Mouse (Mus musculus): ENCODE data around the gene Arpc1a. TPM values are rescaled to one million over a fixed set of nuclear protein-coding genes. Genes with fewer than 3 reads are reported as not detected.
A peak's percentile ranks its signal among the peaks of the same experiment; 100 is the strongest.
"Not testable (repeated sequence)": the region's sequence is repeated elsewhere in the genome, so short reads cannot be mapped to it uniquely, and the experiment has no call there.

The Arpc1a gene
- polyA plus RNA-seq, 1 experiment from 2014 or later: 138 TPM

DNA sequence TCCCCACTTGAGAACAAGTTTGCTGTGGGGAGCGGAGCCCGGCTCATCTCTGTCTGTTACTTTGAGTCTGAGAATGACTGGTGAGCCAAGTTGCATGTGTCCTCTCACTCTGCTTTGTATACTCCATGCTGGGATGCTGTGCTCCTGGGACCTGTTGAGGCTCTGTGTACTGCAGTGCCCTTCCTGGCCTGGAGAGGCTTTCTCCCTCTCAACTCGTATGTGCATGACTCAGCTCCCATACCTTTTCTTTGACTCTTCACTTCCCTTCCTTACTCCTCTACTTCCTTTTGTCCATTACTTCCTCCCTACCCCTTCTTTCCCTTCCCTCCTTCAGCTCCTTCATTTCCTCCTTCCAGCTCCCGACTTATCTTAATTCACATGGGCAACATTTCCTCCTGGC is 12.6 kb downstream of the Arpc1a start:
- H3K9ac ChIP-seq (ENCODE audit: low read depth, low read length): no peak overlapping the region
- 87% methylated on average over 4 of the region's 4 CpGs for WGBS
- H3K4me1 ChIP-seq (ENCODE audit: control insufficient read depth, insufficient read depth, low read length): no peaks in the 10 kb centered on the region
- no peak overlapping the region for H3K4me2 ChIP-seq (ENCODE audit: low read depth, low read length)
- ATAC-seq (ENCODE audit: low read depth) (no peak), DNase-seq (ENCODE audit: low spot score) (no peak)
- H3K9me3 ChIP-seq (ENCODE audit: control insufficient read depth, low read length): no peaks in the 10 kb centered on the region
- no peak overlapping the region for H3K4me3 ChIP-seq (ENCODE audit: low read depth, low read length)
- no peak overlapping the region for H3K27ac ChIP-seq (replicated peaks; ENCODE audit: low read depth, low read length)
- no peaks in the 10 kb centered on the region for H3K27me3 ChIP-seq (replicated peaks; ENCODE audit: control insufficient read depth, insufficient read depth, low read length)
- H3K36me3 ChIP-seq (ENCODE audit: control insufficient read depth, insufficient read depth, low read length): peaks cover 98% of the 10 kb centered on the region

DNA sequence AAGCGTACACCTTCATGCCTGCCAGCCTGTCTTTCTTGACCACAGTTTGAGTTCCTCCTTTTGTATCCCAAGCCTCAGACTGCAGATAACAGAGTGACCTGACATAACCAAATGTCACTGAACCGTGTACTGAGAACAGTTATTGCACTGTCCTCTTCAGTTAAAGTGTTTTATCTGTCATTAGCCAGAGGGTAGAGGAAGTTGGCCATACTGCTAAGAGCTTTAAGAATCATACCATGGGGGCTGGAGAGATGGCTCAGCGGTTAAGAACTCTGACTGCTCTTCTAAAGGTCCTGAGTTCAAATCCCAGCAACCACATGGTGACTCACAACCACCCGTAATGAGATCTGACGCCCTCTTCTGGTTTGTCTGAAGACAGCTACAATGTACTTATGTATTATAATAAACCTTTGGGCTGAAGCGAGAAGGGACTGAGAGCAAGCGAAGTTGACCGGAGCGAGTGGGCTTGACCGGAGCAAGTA is 14.8 kb downstream of the Arpc1a start:
- H3K9me3 ChIP-seq (ENCODE audit: control insufficient read depth, low read length): no peaks in the 10 kb centered on the region
- no peaks in the 10 kb centered on the region for H3K4me1 ChIP-seq (ENCODE audit: control insufficient read depth, insufficient read depth, low read length)
- no peak overlapping the region for H3K4me3 ChIP-seq (ENCODE audit: low read depth, low read length)
- H3K27me3 ChIP-seq (replicated peaks; ENCODE audit: control insufficient read depth, insufficient read depth, low read length): no peaks in the 10 kb centered on the region
- 92% methylated on average over 10 of the region's 10 CpGs for WGBS
- no peak overlapping the region for H3K27ac ChIP-seq (replicated peaks; ENCODE audit: low read depth, low read length)
- no peak for DNase-seq (ENCODE audit: low spot score)
- peaks cover 97% of the 10 kb centered on the region for H3K36me3 ChIP-seq (ENCODE audit: control insufficient read depth, insufficient read depth, low read length)
- no peak overlapping the region for H3K9ac ChIP-seq (ENCODE audit: low read depth, low read length)
- no peak for ATAC-seq (ENCODE audit: low read depth)
- no peak overlapping the region for H3K4me2 ChIP-seq (ENCODE audit: low read depth, low read length)

DNA sequence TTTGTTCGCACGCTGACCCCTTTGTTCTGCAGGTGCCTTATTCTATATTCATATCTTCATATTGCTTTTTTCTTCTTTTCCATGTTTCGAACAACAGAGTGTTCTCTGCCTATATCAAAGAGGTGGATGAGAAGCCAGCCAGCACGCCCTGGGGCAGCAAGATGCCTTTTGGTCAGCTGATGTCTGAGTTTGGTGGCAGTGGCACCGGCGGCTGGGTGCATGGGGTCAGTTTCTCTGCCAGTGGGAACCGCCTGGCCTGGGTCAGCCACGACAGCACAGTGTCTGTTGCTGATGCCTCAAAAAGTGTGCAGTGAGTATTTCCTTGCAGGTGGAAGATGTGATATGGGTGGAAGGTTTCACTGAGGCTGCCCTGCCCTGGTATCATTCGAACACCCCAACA is 17.3 kb downstream of the Arpc1a start:
- DNase-seq (ENCODE audit: low spot score) (no peak), ATAC-seq (ENCODE audit: low read depth) (no peak)
- 95% methylated on average over 9 of the region's 9 CpGs for WGBS
- Histone ChIP-seq H3K36me3 (ENCODE audit: control insufficient read depth, insufficient read depth, low read length) (peaks cover 98% of the 10 kb centered on the region), H3K9me3 (ENCODE audit: control insufficient read depth, low read length) (no peaks in the 10 kb centered on the region), H3K4me3 (ENCODE audit: low read depth, low read length) (no peak overlapping the region), H3K4me1 (ENCODE audit: control insufficient read depth, insufficient read depth, low read length) (no peaks in the 10 kb centered on the region), H3K4me2 (ENCODE audit: low read depth, low read length) (no peak overlapping the region), H3K27me3 (replicated peaks; ENCODE audit: control insufficient read depth, insufficient read depth, low read length) (no peaks in the 10 kb centered on the region), H3K9ac (ENCODE audit: low read depth, low read length) (no peak overlapping the region), H3K27ac (replicated peaks; ENCODE audit: low read depth, low read length) (no peak overlapping the region)

DNA sequence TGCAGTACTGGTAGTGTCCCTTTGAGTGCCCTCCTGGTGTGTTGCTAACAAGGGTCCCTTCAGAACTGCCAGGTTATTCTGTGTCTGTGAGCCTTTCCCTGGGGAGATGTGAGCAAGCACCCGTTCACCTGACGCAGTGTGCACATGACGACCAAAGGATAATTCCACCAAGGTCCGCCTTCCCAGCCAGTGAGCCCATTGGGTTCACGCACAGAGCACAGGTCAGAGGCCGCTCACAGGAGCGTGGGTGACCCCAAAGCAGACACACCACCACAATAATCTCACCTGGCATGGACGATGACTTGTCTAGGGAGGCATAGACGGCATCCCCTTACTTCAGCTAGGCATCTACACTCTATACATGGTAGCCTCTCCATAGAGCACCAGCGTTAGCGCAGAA is 17.8 kb downstream of the Arpc1a start:
- WGBS: 96% methylated on average over 11 of the region's 11 CpGs
- H3K4me1 ChIP-seq (ENCODE audit: control insufficient read depth, insufficient read depth, low read length); H3K9ac ChIP-seq (ENCODE audit: low read depth, low read length); ATAC-seq (ENCODE audit: low read depth); H3K4me3 ChIP-seq (ENCODE audit: low read depth, low read length); H3K9me3 ChIP-seq (ENCODE audit: control insufficient read depth, low read length); H3K27me3 ChIP-seq (replicated peaks; ENCODE audit: control insufficient read depth, insufficient read depth, low read length); DNase-seq (ENCODE audit: low spot score); H3K4me2 ChIP-seq (ENCODE audit: low read depth, low read length); H3K27ac ChIP-seq (replicated peaks; ENCODE audit: low read depth, low read length): not testable (repeated sequence)
- peaks cover 98% of the 10 kb centered on the region for H3K36me3 ChIP-seq (ENCODE audit: control insufficient read depth, insufficient read depth, low read length)

DNA sequence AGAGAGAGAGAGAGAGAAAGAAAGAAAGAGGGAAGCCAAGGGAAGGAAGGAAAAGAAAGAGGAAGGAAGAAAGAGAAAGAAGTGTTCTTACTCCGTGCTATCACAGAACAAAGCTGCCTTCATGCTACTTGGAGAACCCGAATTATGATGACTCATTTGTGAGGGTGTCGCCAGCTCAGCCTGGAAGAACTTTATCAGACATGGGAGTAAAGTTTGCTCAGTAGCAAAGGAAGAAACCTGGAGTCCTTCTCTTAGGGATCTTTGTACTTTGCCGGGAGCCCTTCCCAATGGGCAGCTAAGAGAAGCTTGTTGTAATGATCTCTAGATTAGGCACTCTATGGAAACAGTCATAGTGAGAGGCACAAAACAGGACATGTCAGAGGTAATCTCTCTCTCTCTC is 19.1 kb downstream of the Arpc1a start:
- 94% methylated on average over 4 of the region's 4 CpGs for WGBS
- ATAC-seq (ENCODE audit: low read depth) (no peak), DNase-seq (ENCODE audit: low spot score) (no peak)
- Histone ChIP-seq H3K9me3 (ENCODE audit: control insufficient read depth, low read length) (no peaks in the 10 kb centered on the region), H3K4me3 (ENCODE audit: low read depth, low read length) (no peak overlapping the region), H3K4me2 (ENCODE audit: low read depth, low read length) (no peak overlapping the region), H3K4me1 (ENCODE audit: control insufficient read depth, insufficient read depth, low read length) (no peaks in the 10 kb centered on the region), H3K27ac (replicated peaks; ENCODE audit: low read depth, low read length) (no peak overlapping the region), H3K36me3 (ENCODE audit: control insufficient read depth, insufficient read depth, low read length) (peaks cover 99% of the 10 kb centered on the region), H3K9ac (ENCODE audit: low read depth, low read length) (no peak overlapping the region), H3K27me3 (replicated peaks; ENCODE audit: control insufficient read depth, insufficient read depth, low read length) (no peaks in the 10 kb centered on the region)

DNA sequence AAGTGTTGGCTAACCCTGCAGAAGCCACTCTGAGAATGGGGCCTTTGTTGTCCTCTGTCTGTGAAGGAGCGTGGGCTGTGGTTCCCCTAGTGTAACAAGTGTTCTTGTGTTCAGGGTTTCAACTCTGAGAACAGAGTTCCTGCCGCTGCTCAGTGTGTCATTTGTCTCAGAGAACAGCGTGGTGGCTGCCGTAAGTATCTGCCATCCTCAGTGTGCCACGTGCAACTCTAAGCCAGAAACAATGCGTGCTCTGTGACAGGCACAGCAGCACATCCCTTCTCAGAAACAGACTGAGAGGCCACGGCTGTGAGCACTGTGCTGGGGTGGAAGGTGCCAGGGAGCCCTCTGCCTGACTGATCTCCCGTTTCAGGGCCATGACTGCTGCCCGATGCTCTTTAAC is 20.7 kb downstream of the Arpc1a start:
- no peaks in the 10 kb centered on the region for H3K4me1 ChIP-seq (ENCODE audit: control insufficient read depth, insufficient read depth, low read length)
- no peak overlapping the region for H3K4me2 ChIP-seq (ENCODE audit: low read depth, low read length)
- H3K4me3 ChIP-seq (ENCODE audit: low read depth, low read length): no peak overlapping the region
- DNase-seq (ENCODE audit: low spot score): peak; percentile 31
- peaks cover 97% of the 10 kb centered on the region for H3K36me3 ChIP-seq (ENCODE audit: control insufficient read depth, insufficient read depth, low read length)
- ATAC-seq (ENCODE audit: low read depth): peak; percentile 62; the same call in 1 of the 2 replicates
- WGBS: 55% methylated on average over 8 of the region's 9 CpGs
- no peak overlapping the region for H3K27ac ChIP-seq (replicated peaks; ENCODE audit: low read depth, low read length)
- H3K9ac ChIP-seq (ENCODE audit: low read depth, low read length): no peak overlapping the region
- no peaks in the 10 kb centered on the region for H3K9me3 ChIP-seq (ENCODE audit: control insufficient read depth, low read length)
- no peaks in the 10 kb centered on the region for H3K27me3 ChIP-seq (replicated peaks; ENCODE audit: control insufficient read depth, insufficient read depth, low read length)

DNA sequence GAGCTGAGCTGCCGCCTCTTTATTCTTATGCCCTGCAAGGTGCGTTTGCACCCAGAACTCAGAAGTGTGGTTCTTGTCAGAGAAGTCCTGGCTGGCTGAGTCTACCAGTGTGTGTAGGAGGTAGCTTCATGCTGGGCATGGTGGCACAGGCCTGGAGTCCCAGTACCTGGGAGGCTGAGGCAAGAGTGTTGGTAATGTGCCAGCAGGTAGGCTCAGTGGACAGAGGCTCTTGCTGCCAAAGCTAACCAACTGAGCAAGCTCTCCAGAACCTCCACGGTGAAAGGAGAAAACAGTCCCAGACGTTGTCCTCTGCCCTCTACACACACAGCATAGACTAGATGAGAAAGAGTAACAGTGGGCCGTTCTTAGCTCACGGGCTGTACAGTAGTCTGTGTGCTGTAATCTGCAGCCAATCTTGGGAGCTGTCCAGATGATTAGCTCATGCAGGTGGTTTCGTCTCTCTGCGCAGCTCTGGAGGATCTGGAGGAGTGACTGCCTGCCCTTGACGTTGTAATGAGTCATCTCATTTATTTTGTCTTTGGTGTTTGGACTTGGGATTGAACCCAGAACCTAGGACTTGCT is 22.2 kb downstream of the Arpc1a start:
- Histone ChIP-seq H3K27ac (replicated peaks; ENCODE audit: low read depth, low read length) (no peak overlapping the region), H3K9ac (ENCODE audit: low read depth, low read length) (no peak overlapping the region), H3K4me1 (ENCODE audit: control insufficient read depth, insufficient read depth, low read length) (no peaks in the 10 kb centered on the region), H3K27me3 (replicated peaks; ENCODE audit: control insufficient read depth, insufficient read depth, low read length) (no peaks in the 10 kb centered on the region), H3K36me3 (ENCODE audit: control insufficient read depth, insufficient read depth, low read length) (peaks cover 97% of the 10 kb centered on the region), H3K4me3 (ENCODE audit: low read depth, low read length) (no peak overlapping the region), H3K4me2 (ENCODE audit: low read depth, low read length) (no peak overlapping the region), H3K9me3 (ENCODE audit: control insufficient read depth, low read length) (no peaks in the 10 kb centered on the region)
- 86% methylated on average over 9 of the region's 9 CpGs for WGBS
- ATAC-seq (ENCODE audit: low read depth): no peak
- DNase-seq (ENCODE audit: low spot score): no peak

DNA sequence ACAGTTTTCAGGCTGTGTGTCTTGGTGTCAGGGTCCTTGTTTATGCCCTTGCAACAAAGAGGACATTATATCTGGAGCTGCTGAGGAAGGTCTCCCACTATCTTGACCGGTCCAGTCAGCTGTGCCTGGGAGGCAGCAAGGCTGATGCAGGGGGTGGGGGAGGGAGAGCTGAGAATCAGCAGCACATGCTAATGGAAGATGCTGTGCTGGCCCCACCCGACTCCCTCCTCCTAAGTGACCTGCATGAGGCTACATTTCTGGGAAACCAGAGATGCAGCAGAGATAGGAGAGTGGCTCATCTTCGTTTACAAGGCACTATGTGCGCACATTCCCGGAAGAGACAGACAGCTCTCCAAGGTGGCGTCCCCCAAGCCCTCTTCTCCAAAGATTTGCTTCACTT is 26.8 kb downstream of the Arpc1a start:
- 78% methylated on average over 6 of the region's 6 CpGs for WGBS
- DNase-seq (ENCODE audit: low spot score): no peak

DNA sequence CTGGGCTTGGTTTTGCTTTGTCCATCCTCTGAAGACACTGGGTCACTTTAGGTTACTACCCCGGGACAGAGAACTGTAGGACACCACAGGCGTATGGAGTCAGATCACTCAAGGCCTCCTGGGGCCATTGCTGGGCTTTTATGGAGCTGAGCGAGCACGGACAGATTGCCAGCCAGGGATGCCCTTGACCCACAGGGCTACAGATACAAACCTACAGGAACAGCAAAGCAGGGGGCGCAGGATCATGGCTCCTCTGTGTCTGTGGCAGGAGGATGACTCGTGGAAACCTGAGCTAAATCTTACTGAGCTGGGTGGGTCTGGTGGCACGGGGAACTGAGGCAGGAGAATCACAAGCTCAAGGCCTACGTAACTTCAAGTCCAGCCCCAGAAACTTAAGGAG is 28.9 kb downstream of the Arpc1a start:
- DNase-seq (ENCODE audit: low spot score) (no peak), ATAC-seq (ENCODE audit: low read depth) (no peak)
- H3K4me1 ChIP-seq (ENCODE audit: control insufficient read depth, insufficient read depth, low read length): no peaks in the 10 kb centered on the region
- H3K36me3 ChIP-seq (ENCODE audit: control insufficient read depth, insufficient read depth, low read length): peaks cover 33% of the 10 kb centered on the region
- H3K27me3 ChIP-seq (replicated peaks; ENCODE audit: control insufficient read depth, insufficient read depth, low read length): no peaks in the 10 kb centered on the region
- WGBS: 78% methylated on average over 8 of the region's 8 CpGs
- H3K9ac ChIP-seq (ENCODE audit: low read depth, low read length): no peak overlapping the region
- H3K4me2 ChIP-seq (ENCODE audit: low read depth, low read length): no peak overlapping the region
- H3K9me3 ChIP-seq (ENCODE audit: control insufficient read depth, low read length): no peaks in the 10 kb centered on the region
- no peak overlapping the region for H3K27ac ChIP-seq (replicated peaks; ENCODE audit: low read depth, low read length)
- H3K4me3 ChIP-seq (ENCODE audit: low read depth, low read length): no peak overlapping the region

More for the DNA sequence above, 26.8 kb downstream of the Arpc1a start:
- no peaks in the 10 kb centered on the region for H3K27me3 ChIP-seq (replicated peaks; ENCODE audit: control insufficient read depth, insufficient read depth, low read length)
- H3K9me3 ChIP-seq (ENCODE audit: control insufficient read depth, low read length): no peaks in the 10 kb centered on the region
- H3K36me3 ChIP-seq (ENCODE audit: control insufficient read depth, insufficient read depth, low read length): peaks cover 54% of the 10 kb centered on the region
- no peak overlapping the region for H3K9ac ChIP-seq (ENCODE audit: low read depth, low read length)
- H3K27ac ChIP-seq (replicated peaks; ENCODE audit: low read depth, low read length): no peak overlapping the region
- H3K4me2 ChIP-seq (ENCODE audit: low read depth, low read length): no peak overlapping the region
- H3K4me1 ChIP-seq (ENCODE audit: control insufficient read depth, insufficient read depth, low read length): no peaks in the 10 kb centered on the region
- no peak for ATAC-seq (ENCODE audit: low read depth)
- H3K4me3 ChIP-seq (ENCODE audit: low read depth, low read length): no peak overlapping the region
